ENCODE assay signal across 22 mouse cellular contexts in the genomic region with DNA sequence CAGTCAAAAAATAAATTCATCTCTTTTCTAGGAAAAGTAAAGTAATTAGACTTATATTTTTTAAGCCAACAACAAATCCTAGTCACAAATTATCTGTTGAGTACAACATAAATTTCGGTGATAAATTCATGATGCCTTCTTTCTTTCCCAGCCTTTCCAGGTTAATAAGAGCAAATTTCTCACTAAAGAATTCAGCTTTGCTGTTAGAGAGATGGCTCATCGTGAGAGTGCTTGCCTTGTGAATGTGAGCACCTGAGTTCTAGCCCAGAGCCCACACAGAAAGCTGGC.
"Had no signal": no experiment of that assay in that cellular context is flagged by ENCODE, and none has a peak within 500 bp of the region (broad histone marks: within the 10 kb centered on the region; RNA-seq: fewer than 3 reads in every experiment).

No protein-coding gene starts in this region.

- H3K36me3 ChIP-seq: heart, embryonic 10.5 days; heart, embryonic 12.5 days; hindbrain, embryonic 10.5 days; hindbrain, embryonic 12.5 days; liver, embryonic 13.5 days; liver, embryonic 15.5 days had no signal

- H3K27ac ChIP-seq: heart, embryonic 10.5 days; hindbrain, embryonic 10.5 days; hindbrain, embryonic 12.5 days; hindbrain, embryonic 14.5 days; liver, embryonic 13.5 days; liver, embryonic 15.5 days had no signal

- H3K9me3 ChIP-seq: heart, embryonic 10.5 days; heart, embryonic 12.5 days; hindbrain, embryonic 10.5 days; hindbrain, embryonic 12.5 days; liver, embryonic 13.5 days; liver, embryonic 15.5 days had no signal

- DNase-seq: gastrocnemius, postnatal 25 days; heart, adult 18-20 months; heart, postnatal 10 days; heart, postnatal 4 days; kidney, adult 11 months; kidney, adult 2 months; kidney, postnatal 14 days; kidney, postnatal 36 days; layer of hippocampus, adult 9-11 months; layer of hippocampus, postnatal 36 days; left cerebral cortex, postnatal 4 days; liver; liver, embryonic 13.5 days had no signal

- ATAC-seq: hindbrain, embryonic 16.5 days; intestine, embryonic 16.5 days had no signal

- H3K4me2 ChIP-seq: heart, embryonic 12.5 days; hindbrain, embryonic 12.5 days; hindbrain, embryonic 14.5 days; liver, embryonic 11.5 days; liver, embryonic 13.5 days; liver, embryonic 15.5 days had no signal

- H3K27me3 ChIP-seq: hindbrain, embryonic 12.5 days; liver, embryonic 13.5 days; liver, embryonic 15.5 days had no signal

- H3K9ac ChIP-seq: heart, embryonic 12.5 days; hindbrain, embryonic 12.5 days; hindbrain, embryonic 14.5 days; liver, embryonic 13.5 days; liver, embryonic 15.5 days had no signal

- H3K4me3 ChIP-seq: heart, embryonic 10.5 days; heart, embryonic 12.5 days; hindbrain, embryonic 10.5 days; hindbrain, embryonic 12.5 days; liver, embryonic 13.5 days; liver, embryonic 15.5 days had no signal

- H3K4me1 ChIP-seq: heart, embryonic 12.5 days; liver, embryonic 13.5 days; liver, embryonic 15.5 days had no signal
